Mouse (Mus musculus) heart, postnatal 0 days (tissue): ENCODE data around the gene Otoa. TPM values are rescaled to one million over a fixed set of nuclear protein-coding genes. Genes with fewer than 3 reads are reported as not detected.

Experiments used
- ATAC-seq: fragments of 200-750 bp; cut with Nextera tagmentation; 2 replicates; pipeline ENCODE4 v1.8.0; 2017; ENCODE audit warnings: low read depth, moderate number of reproducible peaks, moderate library complexity; ENCODE audit not compliant: insufficient read depth
- DNase-seq: peaks from one replicate; pipeline ENCODE4 v3.0.0-alpha.2; 2016; ENCODE audit warnings: low spot score
- H3K27ac ChIP-seq: fragments of 300-500 bp; sonication (generic); 2 replicates; pipeline ENCODE4 v1.5.1; 2014; ENCODE audit warnings: low read depth, mild to moderate bottlenecking
- H3K27me3 ChIP-seq: fragments of 300-500 bp; sonication (generic); 2 replicates; pipeline ENCODE4 v1.6.1; 2014; ENCODE audit warnings: low read length, mixed read lengths; ENCODE audit not compliant: control insufficient read depth, insufficient read depth
- H3K36me3 ChIP-seq: fragments of 300-500 bp; sonication (generic); replicated peaks from 2 replicates; pipeline ENCODE4 v1.6.1; 2014; ENCODE audit warnings: low read length, mixed read lengths; ENCODE audit not compliant: control insufficient read depth, insufficient read depth
- H3K4me1 ChIP-seq: fragments of 300-500 bp; sonication (generic); 2 replicates; pipeline ENCODE4 v1.6.1; 2014; ENCODE audit warnings: antibody characterized with exemption; ENCODE audit not compliant: control insufficient read depth, insufficient read depth
- H3K4me2 ChIP-seq: fragments of 300-500 bp; sonication (generic); 2 replicates; pipeline ENCODE4 v1.6.1; 2014; ENCODE audit warnings: low read depth, mild to moderate bottlenecking, low read length, moderate library complexity
- H3K4me3 ChIP-seq: fragments of 300-500 bp; sonication (generic); 2 replicates; pipeline ENCODE4 v1.5.1; 2014; ENCODE audit warnings: low read depth, low read length
- H3K9ac ChIP-seq: fragments of 300-500 bp; sonication (generic); replicated peaks from 2 replicates; pipeline ENCODE4 v1.6.1; 2014; ENCODE audit warnings: low read depth, low read length, mixed read lengths
- H3K9me3 ChIP-seq: fragments of 300-500 bp; sonication (generic); replicated peaks from 2 replicates; pipeline ENCODE4 v1.6.1; 2016; ENCODE audit warnings: low read length; ENCODE audit not compliant: control insufficient read depth
- CTCF ChIP-seq: IDR thresholded peaks from 2 replicates; pipeline ENCODE4 v1.5.1; 2016; ENCODE audit warnings: antibody characterized with exemption, control low read depth, low read depth
- EP300 ChIP-seq: IDR thresholded peaks from 2 replicates; pipeline ENCODE4 v1.6.1; 2016; ENCODE audit warnings: antibody characterized with exemption, low read depth
- WGBS: fragments of 180-500 bp; shearing (Covaris S2); extraction: QIAGEN DNeasy Blood & Tissue Kit; methylation state at CpG from one replicate; pipeline ENCODE4 v1.1.7; 2014; 5-methylcytosine and 5-hydroxymethylcytosine counted together
- polyA plus RNA-seq: library from polyadenylated mRNA; unstranded; fragments of >200 nt; fragmentation: Nextera tagmentation; extraction: Ambion mirVana; gene quantifications from 2 replicates; pipeline ENCODE4 v1.2.1, GENCODE M21; 2015
- total RNA-seq: library from RNA; depleted of rRNA; stranded (reverse); fragments of >200 nt; gene quantifications from 2 replicates; pipeline ENCODE4 v1.2.3, GENCODE M21; 2014; ENCODE audit warnings: low replicate concordance; rRNA removed

Gene Otoa
- total RNA-seq (0.08 and 0.11 TPM in 2 replicates), polyA plus RNA-seq (0.25 and 0.46 TPM in 2 replicates)

- Histone ChIP-seq H3K27me3 (no peaks in the 10 kb centered on the region), H3K4me2 (no peak within 1 kb of the TSS), H3K4me1 (no peaks in the 10 kb centered on the region; the same call in 1 of the 2 replicates), H3K36me3 (peaks cover 10% of the 10 kb centered on the region), H3K9me3 (no peaks in the 10 kb centered on the region), H3K27ac (no peak within 1 kb of the TSS), H3K4me3 (no peak within 1 kb of the TSS), H3K9ac (no peak within 1 kb of the TSS)
- no peak for TF ChIP-seq EP300
- no peak for TF ChIP-seq CTCF
- 88% methylated on average over 4 of the region's 4 CpGs for WGBS
- ATAC-seq (no peak), DNase-seq (no peak)
Measured at GRCm38 (mm10) chr7:121081350-121081749, at the start of gene Otoa. TSS of gene Otoa (plus strand) at chr7:121081650.

DNA sequence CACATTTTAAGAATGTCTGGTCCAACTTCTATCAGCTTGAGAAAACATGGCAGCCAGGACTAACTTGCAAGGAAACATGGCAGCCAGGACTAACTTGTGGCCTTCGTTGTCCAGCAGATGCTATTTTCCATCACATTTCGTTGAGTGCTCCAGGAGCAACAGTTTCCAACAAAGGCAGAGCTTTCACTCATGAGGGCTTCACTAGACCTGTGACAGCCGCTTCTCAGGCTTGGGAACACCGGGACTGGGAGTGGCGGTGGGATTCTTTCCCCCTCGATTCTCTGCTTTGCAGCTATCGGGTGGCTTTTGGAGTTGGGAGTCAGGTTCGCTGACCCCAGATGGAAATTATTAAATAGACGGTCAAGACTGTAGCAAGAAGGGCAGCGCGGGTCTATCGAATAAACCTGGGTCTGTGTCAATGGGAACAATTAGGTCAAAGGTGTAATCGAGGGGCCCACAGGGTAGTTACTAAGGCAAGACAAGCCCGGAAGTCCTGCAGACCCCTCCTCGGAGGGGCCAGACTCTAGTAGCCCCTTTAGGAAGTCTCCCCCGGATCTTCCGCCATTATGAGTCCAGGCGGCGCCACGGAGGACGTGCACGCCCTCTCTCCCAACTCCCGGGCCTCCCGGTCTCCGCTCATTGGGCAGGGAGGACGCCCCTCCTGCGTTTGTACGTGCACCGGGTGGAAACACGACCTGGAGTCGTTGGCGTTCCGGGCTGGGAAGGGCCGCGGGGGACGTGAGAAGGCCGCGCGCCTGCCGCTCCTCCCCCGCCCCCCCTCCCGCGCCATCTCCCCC is 47.4 kb upstream of the Otoa start, which contains the start of gene Mettl9:
TSS of gene Mettl9 (plus strand) at position 590 of the 797 bp plus-strand sequence.
- H3K4me2 ChIP-seq, result peak within 1 kb of the TSS; percentile 69
- ATAC-seq (peak; percentile 95), DNase-seq (peak; percentile 95)
- H3K9me3 ChIP-seq, result no peaks in the 10 kb centered on the region
- WGBS, result 4% methylated on average over 31 of the region's 43 CpGs
- H3K4me1 ChIP-seq, result peaks cover 9% of the 10 kb centered on the region
- peak within 1 kb of the TSS; percentile 97 for H3K27ac ChIP-seq
- TF ChIP-seq CTCF (no peak), EP300 (peak; percentile 27; the same call in 1 of the 2 replicates)
- H3K9ac ChIP-seq, result peak within 1 kb of the TSS; percentile 97
- peak within 1 kb of the TSS; percentile 99 for H3K4me3 ChIP-seq
- no peaks in the 10 kb centered on the region for H3K36me3 ChIP-seq
- H3K27me3 ChIP-seq, result peaks cover 16% of the 10 kb centered on the region

- Histone ChIP-seq H3K27ac (peak overlapping the region; percentile 97), H3K9ac (peak overlapping the region; percentile 97), H3K9me3 (no peaks in the 10 kb centered on the region), H3K4me1 (peaks cover 9% of the 10 kb centered on the region), H3K27me3 (peaks cover 16% of the 10 kb centered on the region), H3K36me3 (no peaks in the 10 kb centered on the region), H3K4me3 (peak overlapping the region; percentile 99), H3K4me2 (peak overlapping the region; percentile 69)
- peak; percentile 12 for DNase-seq
- peak; percentile 74 for ATAC-seq
- TF ChIP-seq CTCF, result no peak
- under 1% methylated on average over 41 of the region's 63 CpGs for WGBS
Measured at GRCm38 (mm10) chr7:121034701-121035141, 46.7 kb upstream of the Otoa start.

GRCm38 (mm10) chr7:121035161-121035721 is 46.2 kb upstream of the Otoa start:
- Histone ChIP-seq H3K9ac (peak overlapping the region; percentile 97), H3K27ac (peak overlapping the region; percentile 97), H3K36me3 (no peaks in the 10 kb centered on the region), H3K9me3 (no peaks in the 10 kb centered on the region), H3K4me1 (peaks cover 12% of the 10 kb centered on the region), H3K4me2 (peak overlapping the region; percentile 69), H3K4me3 (peak overlapping the region; percentile 99), H3K27me3 (peaks cover 16% of the 10 kb centered on the region)
- peak; percentile 68 for DNase-seq
- peak; percentile 19 for ATAC-seq
- WGBS, result under 1% methylated on average over 24 of the region's 24 CpGs
- no peak for TF ChIP-seq EP300
- TF ChIP-seq CTCF, result no peak

DNA sequence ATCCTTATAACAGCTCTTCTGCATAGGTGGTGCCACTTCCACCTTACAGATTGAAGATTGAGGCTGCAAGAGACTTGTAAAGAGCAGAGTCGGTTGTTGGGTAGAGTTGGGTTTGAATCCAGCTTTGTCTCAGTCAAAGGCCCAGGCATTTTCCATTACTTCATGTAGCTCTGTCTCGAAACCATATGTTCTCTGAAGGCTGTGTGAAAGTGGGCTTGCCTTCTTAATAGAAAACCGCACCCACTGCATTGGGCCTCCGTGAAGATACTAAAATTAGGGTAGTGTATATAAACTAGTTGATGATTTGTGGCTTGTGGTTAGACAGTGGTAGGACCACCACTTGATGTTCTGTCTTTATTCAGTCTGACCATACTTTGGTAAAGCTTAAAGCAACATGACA is 40.9 kb upstream of the Otoa start:
- no peaks in the 10 kb centered on the region for H3K9me3 ChIP-seq
- no peaks in the 10 kb centered on the region for H3K27me3 ChIP-seq
- no peaks in the 10 kb centered on the region for H3K36me3 ChIP-seq
- DNase-seq (no peak), ATAC-seq (no peak)
- no peak overlapping the region for H3K9ac ChIP-seq
- peaks cover 42% of the 10 kb centered on the region for H3K4me1 ChIP-seq
- no peak overlapping the region for H3K27ac ChIP-seq
- TF ChIP-seq EP300 (no peak), CTCF (no peak)
- 76% methylated on average over 4 of the region's 4 CpGs for WGBS
- no peak overlapping the region for H3K4me3 ChIP-seq
- H3K4me2 ChIP-seq, result no peak overlapping the region
